8 mouse cellular contexts compared by ENCODE assay signal in the genomic region with DNA sequence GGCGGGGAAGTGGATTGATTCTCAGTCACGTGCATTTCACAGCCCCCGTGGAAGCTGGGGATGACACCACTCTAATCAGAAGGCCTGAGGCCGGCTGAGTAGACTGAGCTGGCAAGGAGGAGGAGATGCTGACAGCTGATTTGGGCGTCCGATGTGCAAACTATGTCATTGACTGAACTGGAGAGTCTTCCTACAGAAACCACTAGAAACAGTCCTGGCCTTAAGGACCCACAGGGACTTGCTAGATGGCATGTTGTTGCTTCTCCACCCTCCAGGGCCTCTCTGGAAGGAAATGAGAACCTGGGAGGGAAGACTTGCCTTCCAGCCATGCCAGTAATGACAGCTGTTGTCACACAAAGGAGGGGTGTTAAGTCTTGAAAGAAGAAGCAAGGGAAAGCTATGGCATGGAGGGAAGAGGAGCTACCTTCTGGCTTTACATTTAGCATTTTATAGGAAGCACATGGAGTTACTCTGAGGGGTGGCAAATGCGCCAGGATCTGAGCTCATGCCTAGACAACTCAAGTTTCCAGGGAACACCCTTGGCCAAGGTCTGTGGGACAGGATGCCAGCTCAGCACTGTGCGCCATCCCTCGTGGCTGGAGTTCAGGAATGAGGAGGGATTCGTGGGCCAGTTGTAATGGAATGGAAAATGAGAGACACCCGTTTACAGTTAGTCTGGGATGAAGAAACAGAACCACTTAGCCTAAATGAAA.
DNase-seq lines count a peak whose midpoint lies in the region; ATAC-seq lines count a peak whose summit lies in the region.

No protein-coding gene starts in this region.

- H3K9me3 ChIP-seq in forebrain, embryonic 16.5 days (ENCODE audit: control insufficient read depth, low read length), result peaks cover 2% of the 10 kb centered on the region; the same call in 1 of the 2 replicates
- no peaks in the 10 kb centered on the region for H3K9me3 ChIP-seq in forebrain, embryonic 10.5 days
- no peaks in the 10 kb centered on the region for H3K9me3 ChIP-seq in neural tube, embryonic 15.5 days (replicated peaks)

- H3K27ac ChIP-seq in forebrain, embryonic 16.5 days (ENCODE audit: low read length), result no peak overlapping the region
- no peak overlapping the region for H3K27ac ChIP-seq in forebrain, embryonic 10.5 days
- no peak overlapping the region for H3K27ac ChIP-seq in neural tube, embryonic 15.5 days (replicated peaks)

- WGBS in forebrain, embryonic 16.5 days, result 69% methylated on average over 11 of the region's 11 CpGs
- WGBS in forebrain, embryonic 10.5 days, result 88% methylated on average over 11 of the region's 11 CpGs
- WGBS in neural tube, embryonic 15.5 days, result 78% methylated on average over 11 of the region's 11 CpGs

- H3K4me3 ChIP-seq in forebrain, embryonic 16.5 days (replicated peaks; ENCODE audit: low read length), result no peak overlapping the region
- H3K4me3 ChIP-seq in forebrain, embryonic 10.5 days, result no peak overlapping the region
- no peak overlapping the region for H3K4me3 ChIP-seq in neural tube, embryonic 15.5 days (replicated peaks)

- 0 out of 2 replicates have a peak, but pooled peaks cover 2% of the 10 kb centered on the region for H3K4me1 ChIP-seq in forebrain, embryonic 16.5 days (replicated peaks; ENCODE audit: control insufficient read depth, insufficient read depth, low read length)
- peaks cover 18% of the 10 kb centered on the region for H3K4me1 ChIP-seq in forebrain, embryonic 10.5 days
- peaks cover 9% of the 10 kb centered on the region; the same call in 1 of the 2 replicates for H3K4me1 ChIP-seq in neural tube, embryonic 15.5 days

- H3K9ac ChIP-seq in forebrain, embryonic 16.5 days (replicated peaks; ENCODE audit: low read depth, low read length), result no peak overlapping the region
- H3K9ac ChIP-seq in neural tube, embryonic 15.5 days (replicated peaks), result no peak overlapping the region

- H3K36me3 ChIP-seq in forebrain, embryonic 16.5 days (ENCODE audit: control insufficient read depth, insufficient read depth), result no peaks in the 10 kb centered on the region
- H3K36me3 ChIP-seq in forebrain, embryonic 10.5 days (replicated peaks), result no peaks in the 10 kb centered on the region
- no peaks in the 10 kb centered on the region for H3K36me3 ChIP-seq in neural tube, embryonic 15.5 days

- peak; percentile 67 for ATAC-seq in forebrain, embryonic 16.5 days
- no peak for ATAC-seq in neural tube, embryonic 15.5 days (ENCODE audit: low FRiP score)

- intact Hi-C loops in heart, postnatal 25 days (cut with DNase I), result no loop called here

- no peaks in the 10 kb centered on the region for H3K27me3 ChIP-seq in forebrain, embryonic 16.5 days (replicated peaks; ENCODE audit: control insufficient read depth, insufficient read depth, low read length)
- H3K27me3 ChIP-seq in forebrain, embryonic 10.5 days (ENCODE audit: poor library complexity, severe bottlenecking), result no peaks in the 10 kb centered on the region
- no peaks in the 10 kb centered on the region for H3K27me3 ChIP-seq in neural tube, embryonic 15.5 days (replicated peaks)

- DNase-seq in forebrain, embryonic 10.5 days (ENCODE audit: extremely low spot score, low spot score), result no peak
- peak; percentile 56 for DNase-seq in NIH3T3 (ENCODE audit: low read depth)
- DNase-seq in fibroblast of lung, adult 2 months (ENCODE audit: low read depth), result peak; percentile 86
- DNase-seq in heart, postnatal 25 days (ENCODE audit: low spot score), result peak; percentile 69
- DNase-seq in adrenal gland, adult 18-20 months (ENCODE audit: low spot score in 2 of 2), result no peak
- DNase-seq in T-cell, adult 2 months (ENCODE audit: low spot score), result no peak

- no peak overlapping the region for H3K4me2 ChIP-seq in forebrain, embryonic 16.5 days (ENCODE audit: low read length)
- no peak overlapping the region for H3K4me2 ChIP-seq in neural tube, embryonic 15.5 days

Comparison
In these comparisons a context has a peak if more than half of its experiments do, and no peak if none do; other contexts are left out.
1. DNase-seq: peak in NIH3T3 (single experiment), fibroblast of lung, adult 2 months (single experiment) and heart, postnatal 25 days (single experiment); none in forebrain, embryonic 10.5 days (single experiment), adrenal gland, adult 18-20 months (0 of 2) and T-cell, adult 2 months (single experiment).